Mouse (Mus musculus) liver, postnatal 0 days (tissue): ENCODE results near the gene Rnf186.

ENCODE experiments used
- CTCF ChIP-seq: sonication (generic); IDR thresholded peaks from 2 replicates; pipeline ENCODE4 v1.5.1; 2016; ENCODE audit warnings: antibody characterized with exemption, low read depth
- EP300 ChIP-seq: IDR thresholded peaks from 2 replicates; pipeline ENCODE4 v1.6.1; 2016; ENCODE audit warnings: antibody characterized with exemption, low read depth, mild to moderate bottlenecking

GRCm38 (mm10) chr4:138971371-138971770, 4.5 kb downstream of the Rnf186 start:
- TF ChIP-seq CTCF = no peak
- no peak for TF ChIP-seq EP300
